Mouse (Mus musculus) neural tube, embryonic 11.5 days (tissue): ENCODE measurements around the gene Ccdc81. TPM values are rescaled to one million over a fixed set of nuclear protein-coding genes. Genes with fewer than 3 reads are reported as not detected.
A peak's percentile ranks its signal among the peaks of the same experiment; 100 is the strongest.

Experiments used
- ATAC-seq: fragments of 200-750 bp; cut with Nextera tagmentation; 2 replicates; pipeline ENCODE4 v1.8.0; 2017; ENCODE audit warnings: moderate number of reproducible peaks, mild to moderate bottlenecking, moderate TSS enrichment, moderate library complexity; ENCODE audit not compliant: insufficient read depth, low FRiP score, low TSS enrichment
- DNase-seq: peaks from one replicate; pipeline ENCODE4 v3.0.0-alpha.2; 2015; ENCODE audit warnings: low spot score
- H3K27ac ChIP-seq: fragments of 300-500 bp; sonication (generic); 2 replicates; pipeline ENCODE4 v1.5.1; 2014; ENCODE audit warnings: low read depth, mild to moderate bottlenecking, low read length
- H3K27me3 ChIP-seq: fragments of 300-500 bp; sonication (generic); 2 replicates; pipeline ENCODE4 v1.6.1; 2014; ENCODE audit warnings: mild to moderate bottlenecking, low read length, mixed read lengths; ENCODE audit not compliant: control insufficient read depth, insufficient read depth
- H3K36me3 ChIP-seq: fragments of 300-500 bp; sonication (generic); 2 replicates; pipeline ENCODE4 v1.6.1; 2014; ENCODE audit warnings: mild to moderate bottlenecking, low read length, moderate library complexity, mixed read lengths; ENCODE audit not compliant: control insufficient read depth, insufficient read depth
- H3K4me1 ChIP-seq: fragments of 300-500 bp; sonication (generic); 2 replicates; pipeline ENCODE4 v1.6.1; 2014; ENCODE audit warnings: low read length, mixed read lengths; ENCODE audit not compliant: control insufficient read depth, insufficient read depth
- H3K4me2 ChIP-seq: fragments of 300-500 bp; sonication (generic); 2 replicates; pipeline ENCODE4 v1.6.1; 2014; ENCODE audit warnings: low read depth, mild to moderate bottlenecking, moderate library complexity
- H3K4me3 ChIP-seq: fragments of 300-500 bp; sonication (generic); 2 replicates; pipeline ENCODE4 v1.5.1; 2014; ENCODE audit warnings: low read depth, low read length
- H3K9ac ChIP-seq: fragments of 300-500 bp; sonication (generic); 2 replicates; pipeline ENCODE4 v1.6.1; 2014; ENCODE audit warnings: mild to moderate bottlenecking, low read length
- H3K9me3 ChIP-seq: fragments of 300-500 bp; sonication (generic); 2 replicates; pipeline ENCODE4 v1.6.1; 2016; ENCODE audit warnings: low read length; ENCODE audit not compliant: control insufficient read depth
- WGBS: fragments of 180-500 bp; shearing (Covaris S2); extraction: QIAGEN DNeasy Blood & Tissue Kit; methylation state at CpG from one replicate; pipeline ENCODE4 v1.1.7; 2014; 5-methylcytosine and 5-hydroxymethylcytosine counted together
- polyA plus RNA-seq: library from polyadenylated mRNA; unstranded; fragments of >200 nt; fragmentation: Nextera tagmentation; extraction: Ambion mirVana; gene quantifications from 2 replicates; pipeline ENCODE4 v1.2.1, GENCODE M21; 2014

The Ccdc81 gene
- polyA plus RNA-seq, 1 experiment from 2014 or later: not detected

DNA sequence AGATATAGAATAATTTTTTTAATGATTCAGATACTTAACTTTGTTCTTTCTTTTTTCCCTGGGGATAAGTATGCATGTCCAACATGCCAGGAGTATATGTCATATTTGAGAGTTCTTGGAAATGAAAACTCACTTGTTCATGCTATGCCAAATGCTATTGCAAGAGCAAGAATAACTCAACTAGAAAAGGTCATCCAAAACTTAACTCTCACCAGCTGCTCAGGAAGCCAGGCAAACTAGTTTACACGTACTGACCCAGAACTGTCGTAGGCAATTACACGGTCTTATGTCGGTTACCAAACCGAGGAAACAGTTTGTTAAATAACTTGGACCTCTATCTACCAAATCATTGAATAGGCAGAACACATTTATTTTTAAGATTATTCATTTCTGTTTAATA lies 13.3 kb upstream of the Ccdc81 start:
- no peaks in the 10 kb centered on the region for H3K4me1 ChIP-seq
- H3K36me3 ChIP-seq: no peaks in the 10 kb centered on the region
- no peak overlapping the region for H3K9ac ChIP-seq
- WGBS: 96% methylated on average over 5 of the region's 5 CpGs
- no peak overlapping the region for H3K27ac ChIP-seq
- H3K4me3 ChIP-seq: no peak overlapping the region
- no peak overlapping the region for H3K4me2 ChIP-seq
- DNase-seq: no peak
- H3K9me3 ChIP-seq: no peaks in the 10 kb centered on the region
- no peaks in the 10 kb centered on the region for H3K27me3 ChIP-seq
- no peak for ATAC-seq

DNA sequence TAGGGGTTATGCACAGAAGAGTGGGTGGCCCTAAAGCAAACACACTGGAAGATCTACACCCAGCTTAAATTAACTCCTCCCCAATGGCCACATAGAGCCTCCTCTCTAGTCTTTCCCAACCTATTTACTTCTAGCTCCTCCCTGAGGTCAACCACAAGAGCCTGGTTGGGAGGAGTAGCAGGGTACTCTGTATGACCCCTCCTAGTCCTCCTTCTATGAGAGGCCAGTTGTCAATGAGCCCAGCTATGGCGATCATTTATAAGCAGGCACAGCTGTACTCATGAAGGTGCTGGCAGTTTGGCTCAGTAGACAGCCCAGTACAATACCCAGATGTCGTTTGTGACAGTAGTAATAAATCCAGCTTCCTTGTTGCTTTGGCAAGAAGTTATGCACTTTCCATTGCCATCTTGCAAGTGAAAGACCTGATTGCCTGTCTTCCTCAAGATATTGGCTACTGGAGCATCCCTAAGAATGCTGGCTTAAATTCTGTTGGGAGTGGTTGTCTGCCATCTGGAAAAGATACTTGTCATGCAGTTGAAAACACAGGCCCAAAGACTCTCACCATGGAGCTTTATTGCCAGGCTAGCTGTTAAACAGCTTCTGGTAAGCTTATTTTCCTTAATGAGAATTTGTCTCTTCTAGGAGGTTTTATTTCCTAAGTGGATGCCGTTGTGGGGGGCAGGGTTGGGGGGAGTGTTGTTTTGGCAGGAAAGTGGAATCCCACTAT lies 10.2 kb upstream of the Ccdc81 start:
- H3K4me1 ChIP-seq: no peaks in the 10 kb centered on the region
- H3K4me3 ChIP-seq: no peak overlapping the region
- DNase-seq (no peak), ATAC-seq (no peak)
- no peak overlapping the region for H3K27ac ChIP-seq
- no peak overlapping the region for H3K9ac ChIP-seq
- no peak overlapping the region for H3K4me2 ChIP-seq
- WGBS: 66% methylated on average over 3 of the region's 3 CpGs
- no peaks in the 10 kb centered on the region for H3K36me3 ChIP-seq
- H3K27me3 ChIP-seq: no peaks in the 10 kb centered on the region
- H3K9me3 ChIP-seq: no peaks in the 10 kb centered on the region

DNA sequence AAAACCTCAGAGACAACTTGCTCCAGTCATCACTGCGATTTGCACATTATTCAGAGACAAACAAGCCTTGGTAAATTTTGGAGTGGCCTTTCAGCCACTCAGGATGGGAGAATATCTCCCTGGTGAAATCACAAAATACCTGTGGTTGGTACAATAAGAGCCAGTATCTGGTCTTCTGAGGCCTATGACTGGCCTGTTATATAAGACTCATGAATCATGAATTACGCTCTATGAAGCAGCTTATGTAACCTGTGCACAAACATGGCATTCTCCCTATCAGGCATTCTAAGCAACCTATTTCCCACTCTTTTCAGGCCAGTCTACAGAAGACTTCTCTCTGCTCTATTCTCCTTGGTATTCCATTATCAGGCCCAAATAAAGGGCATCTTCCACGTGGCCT lies 8.9 kb upstream of the Ccdc81 start:
- no peaks in the 10 kb centered on the region for H3K9me3 ChIP-seq
- no peaks in the 10 kb centered on the region for H3K27me3 ChIP-seq
- H3K4me3 ChIP-seq: no peak overlapping the region
- no peaks in the 10 kb centered on the region for H3K4me1 ChIP-seq
- DNase-seq (no peak), ATAC-seq (no peak)
- H3K36me3 ChIP-seq: no peaks in the 10 kb centered on the region
- H3K4me2 ChIP-seq: no peak overlapping the region
- H3K27ac ChIP-seq: no peak overlapping the region
- H3K9ac ChIP-seq: no peak overlapping the region
- 90% methylated on average over 3 of the region's 3 CpGs for WGBS

DNA sequence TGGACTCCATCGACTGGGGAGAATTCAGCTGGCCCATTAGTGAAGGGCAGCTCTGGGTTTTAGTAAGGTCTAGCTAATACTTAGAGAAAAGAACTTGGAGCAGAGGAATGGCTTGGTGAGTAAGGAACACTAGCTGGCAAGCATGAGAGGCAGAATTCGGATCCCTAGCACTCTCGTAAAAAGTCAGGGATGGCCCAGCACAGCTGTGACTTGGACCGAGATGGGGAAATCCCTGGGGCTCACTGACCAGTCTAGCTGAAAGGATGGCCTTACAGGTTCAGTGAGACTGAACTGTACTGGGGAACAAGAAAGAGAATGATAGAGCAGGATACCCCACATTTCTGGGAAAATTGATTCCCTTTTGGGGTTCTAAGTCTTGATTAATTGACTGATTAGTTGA lies 6.3 kb upstream of the Ccdc81 start:
- Histone ChIP-seq H3K27me3 (no peaks in the 10 kb centered on the region), H3K9ac (no peak overlapping the region), H3K9me3 (no peaks in the 10 kb centered on the region), H3K4me2 (no peak overlapping the region), H3K4me1 (no peaks in the 10 kb centered on the region), H3K36me3 (no peaks in the 10 kb centered on the region), H3K27ac (no peak overlapping the region), H3K4me3 (no peak overlapping the region)
- no peak for ATAC-seq
- no peak for DNase-seq
- 73% methylated on average over 4 of the region's 4 CpGs for WGBS

DNA sequence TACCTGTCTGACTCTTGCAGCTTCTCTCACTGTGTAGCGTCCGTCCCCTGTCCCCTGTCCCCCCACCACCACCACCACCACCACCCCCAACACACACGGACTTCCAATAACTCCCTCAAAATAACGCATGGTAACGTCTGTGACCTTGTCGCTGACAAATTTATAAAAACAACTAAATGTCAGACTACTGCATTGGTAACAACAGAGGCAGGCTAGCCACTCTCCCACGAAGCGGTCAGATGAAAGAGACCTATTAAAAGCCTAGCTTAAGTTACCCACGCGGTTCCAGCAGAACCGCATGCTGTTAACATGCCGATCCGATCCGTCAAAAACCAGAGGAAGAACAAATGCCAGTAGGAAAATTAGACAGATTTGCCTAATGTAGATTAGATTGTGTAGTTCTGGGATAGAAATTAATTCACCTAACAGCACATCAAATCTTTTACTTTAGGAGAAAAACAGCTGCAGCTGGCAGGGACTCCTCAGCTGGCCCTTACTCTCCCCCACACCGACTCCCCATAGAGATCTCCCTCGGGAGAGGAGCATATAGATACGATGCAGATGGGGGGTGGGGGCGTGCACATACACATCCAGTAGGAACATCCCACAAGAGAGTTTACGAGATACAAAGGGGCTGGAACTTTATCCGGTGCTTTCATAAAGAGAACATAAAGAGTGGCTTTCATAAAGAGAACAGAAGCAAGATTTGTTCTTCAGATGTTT lies 5.6 kb upstream of the Ccdc81 start:
- Histone ChIP-seq H3K9me3 (no peaks in the 10 kb centered on the region), H3K4me1 (no peaks in the 10 kb centered on the region), H3K4me2 (no peak overlapping the region), H3K4me3 (no peak overlapping the region), H3K36me3 (no peaks in the 10 kb centered on the region), H3K9ac (no peak overlapping the region), H3K27ac (no peak overlapping the region), H3K27me3 (no peaks in the 10 kb centered on the region)
- ATAC-seq (no peak), DNase-seq (no peak)
- 75% methylated on average over 20 of the region's 20 CpGs for WGBS

DNA sequence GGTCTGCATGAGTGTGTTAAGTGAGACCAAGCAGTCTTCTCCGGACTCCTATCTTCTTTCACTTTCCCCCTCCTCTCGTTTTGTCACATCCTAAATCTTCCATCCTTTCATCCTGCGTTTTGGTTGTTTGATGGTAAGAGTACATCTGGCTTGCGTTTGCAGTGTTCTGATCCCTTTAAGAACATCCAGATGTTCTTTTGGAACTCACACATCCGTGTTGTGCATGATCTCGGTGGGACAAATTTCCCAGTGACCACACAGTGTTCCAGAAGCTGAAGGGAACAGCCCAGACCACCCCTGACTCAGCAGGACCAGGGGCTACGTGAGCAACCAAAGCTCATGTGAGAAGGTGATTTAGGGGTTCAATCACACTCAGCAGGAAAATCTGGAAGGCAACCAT lies 5.0 kb upstream of the Ccdc81 start:
- no peak overlapping the region for H3K9ac ChIP-seq
- ATAC-seq (no peak), DNase-seq (no peak)
- H3K4me1 ChIP-seq: no peaks in the 10 kb centered on the region
- no peaks in the 10 kb centered on the region for H3K9me3 ChIP-seq
- WGBS: 64% methylated on average over 7 of the region's 7 CpGs
- H3K4me3 ChIP-seq: no peak overlapping the region
- H3K27ac ChIP-seq: no peak overlapping the region
- H3K27me3 ChIP-seq: no peaks in the 10 kb centered on the region
- H3K36me3 ChIP-seq: no peaks in the 10 kb centered on the region
- no peak overlapping the region for H3K4me2 ChIP-seq

DNA sequence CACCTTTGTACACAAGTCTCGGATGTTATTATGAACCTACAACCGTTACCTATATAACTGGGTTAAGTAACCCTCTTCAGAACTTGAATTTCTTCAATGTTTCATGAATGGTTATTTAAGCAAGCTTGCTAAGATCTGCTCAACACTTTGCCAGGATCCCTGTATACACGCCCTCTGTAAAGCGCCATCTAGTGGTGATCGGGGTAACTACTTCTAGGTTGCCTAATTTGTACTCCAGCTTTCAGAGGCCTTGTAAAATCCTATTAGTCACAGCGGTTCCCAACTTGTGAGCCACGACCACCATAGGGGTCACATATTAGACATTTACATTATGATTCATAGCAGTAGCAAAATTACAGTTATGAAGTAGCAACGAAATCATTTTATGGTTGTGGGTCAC lies 4.5 kb upstream of the Ccdc81 start:
- Histone ChIP-seq H3K9me3 (no peaks in the 10 kb centered on the region), H3K4me2 (no peak overlapping the region), H3K4me3 (no peak overlapping the region), H3K4me1 (no peaks in the 10 kb centered on the region), H3K36me3 (no peaks in the 10 kb centered on the region), H3K27ac (no peak overlapping the region), H3K27me3 (no peaks in the 10 kb centered on the region), H3K9ac (no peak overlapping the region)
- peak; percentile 61; the same call in 1 of the 2 replicates for ATAC-seq
- DNase-seq: peak; percentile 69
- 25% methylated on average over 8 of the region's 8 CpGs for WGBS

DNA sequence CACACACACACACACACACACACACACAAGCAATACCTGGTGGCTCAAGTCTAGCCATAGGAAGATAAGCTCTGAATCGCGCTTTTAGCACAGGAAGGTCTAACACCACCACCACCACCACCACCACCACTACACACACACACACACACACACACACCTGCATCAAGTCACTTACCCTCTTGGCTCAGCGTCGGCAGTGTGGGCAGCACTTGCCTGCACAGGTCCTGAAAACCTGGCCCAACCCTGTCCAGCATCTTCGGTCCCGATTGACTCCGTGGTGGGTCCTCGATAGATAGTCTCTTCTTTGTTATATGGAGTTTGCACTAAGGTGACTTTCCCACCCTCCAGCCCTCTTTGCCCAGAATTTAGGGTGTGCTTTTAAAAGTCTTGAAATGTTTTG lies 422 bp downstream of the Ccdc81 start:
- Histone ChIP-seq H3K36me3 (no peaks in the 10 kb centered on the region), H3K4me1 (no peaks in the 10 kb centered on the region), H3K4me2 (no peak overlapping the region), H3K27me3 (no peaks in the 10 kb centered on the region), H3K27ac (no peak overlapping the region), H3K9me3 (no peaks in the 10 kb centered on the region), H3K9ac (no peak overlapping the region), H3K4me3 (no peak overlapping the region)
- 84% methylated on average over 8 of the region's 8 CpGs for WGBS
- ATAC-seq: no peak
- DNase-seq: no peak

DNA sequence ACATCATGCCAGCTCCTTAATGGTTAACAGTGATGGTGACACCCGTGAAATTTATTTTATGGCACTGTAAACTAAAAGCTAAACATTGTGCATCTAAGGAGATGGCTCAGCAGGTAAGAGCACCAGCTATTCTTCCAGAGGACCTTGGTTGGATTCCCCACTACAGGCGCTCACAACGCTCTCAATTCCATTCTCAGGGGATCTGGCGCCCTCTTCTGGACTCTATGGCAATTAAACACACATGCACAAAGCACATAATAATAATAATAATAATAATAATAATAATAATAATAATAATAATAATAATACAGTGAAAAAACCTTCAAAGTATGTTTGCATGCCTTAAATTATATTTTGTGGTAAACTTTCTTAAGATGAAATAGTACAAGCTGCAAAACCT lies 11.6 kb downstream of the Ccdc81 start:
- ATAC-seq (no peak), DNase-seq (peak; percentile 23)
- Histone ChIP-seq H3K36me3 (no peaks in the 10 kb centered on the region), H3K4me2 (no peak overlapping the region), H3K9ac (no peak overlapping the region), H3K4me3 (no peak overlapping the region), H3K27ac (no peak overlapping the region), H3K27me3 (no peaks in the 10 kb centered on the region), H3K9me3 (no peaks in the 10 kb centered on the region), H3K4me1 (no peaks in the 10 kb centered on the region)
- WGBS: 31% methylated on average over 4 of the region's 4 CpGs
